In the genomic region with DNA sequence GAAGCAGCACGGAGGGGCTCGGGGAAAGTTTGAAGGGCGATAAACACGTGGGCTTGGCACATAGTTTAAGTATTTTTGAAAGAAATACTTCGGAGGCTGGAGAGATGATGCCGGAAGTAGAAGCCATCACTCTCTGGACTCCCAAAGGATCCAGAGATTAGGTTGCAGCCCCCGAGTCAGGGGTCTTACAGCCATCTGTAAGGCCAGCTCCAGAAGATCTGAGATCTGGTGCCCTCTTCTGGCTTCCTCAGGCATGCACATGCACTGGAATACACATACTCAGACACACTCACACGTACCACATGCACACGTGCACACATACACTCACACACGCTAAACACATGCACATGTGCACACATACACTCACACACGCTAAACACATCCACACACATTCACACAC, we compare ENCODE assay signal across 21 mouse cellular contexts.
DNase-seq lines count a peak whose midpoint lies in the region; ATAC-seq and TF ChIP-seq lines count a peak whose summit lies in the region.
"Had no signal": no experiment of that assay in that cellular context is flagged by ENCODE, and none has a peak within 500 bp of the region (broad histone marks: within the 10 kb centered on the region; RNA-seq: fewer than 3 reads in every experiment).

No protein-coding gene starts in this region.

- TF ChIP-seq EP300 in stomach, postnatal 0 days (optimal IDR thresholded peaks at IDR 0.05): no peak

- H3K9ac ChIP-seq in forebrain, postnatal 0 days: no peak overlapping the region
- H3K9ac ChIP-seq in midbrain, postnatal 0 days (replicated peaks; ENCODE audit: low read length, poor library complexity, severe bottlenecking): no peak overlapping the region
- no peak overlapping the region for H3K9ac ChIP-seq in midbrain, embryonic 13.5 days (replicated peaks)
- no peak overlapping the region for H3K9ac ChIP-seq in stomach, postnatal 0 days (ENCODE audit: low read length)
- H3K9ac ChIP-seq: heart, embryonic 13.5 days; hindbrain, embryonic 15.5 days had no signal

- DNase-seq in forebrain, postnatal 0 days: no peak
- DNase-seq in forebrain, embryonic 10.5 days (ENCODE audit: extremely low spot score, low spot score): no peak
- DNase-seq in layer of hippocampus, adult 2 months (ENCODE audit: low spot score in 2 of 2): no peak
- DNase-seq in layer of hippocampus, adult 18-20 months (ENCODE audit: low spot score in 2 of 2): no peak
- no peak for DNase-seq in midbrain, postnatal 0 days (ENCODE audit: low spot score)
- DNase-seq in stomach, postnatal 0 days (ENCODE audit: low spot score): no peak
- DNase-seq in embryo, embryonic 10 days (ENCODE audit: low spot score): no peak
- DNase-seq: adrenal gland, adult 2 months; adrenal gland, postnatal 25 days; B cell, adult 2 months; cerebellum, adult 18-20 months; cerebellum, adult 9-11 months; cerebellum, postnatal 36 days; gastrocnemius, postnatal 10 days; heart, postnatal 36 days had no signal

- H3K9me3 ChIP-seq in forebrain, postnatal 0 days (ENCODE audit: low read length): no peaks in the 10 kb centered on the region
- H3K9me3 ChIP-seq in forebrain, embryonic 10.5 days: peaks cover 22% of the 10 kb centered on the region
- H3K9me3 ChIP-seq in midbrain, postnatal 0 days (ENCODE audit: low read length): no peaks in the 10 kb centered on the region
- 0 out of 2 replicates have a peak, but pooled peaks cover 3% of the 10 kb centered on the region for H3K9me3 ChIP-seq in midbrain, embryonic 13.5 days
- no peaks in the 10 kb centered on the region for H3K9me3 ChIP-seq in stomach, postnatal 0 days (ENCODE audit: control insufficient read depth, low read length)
- H3K9me3 ChIP-seq: hindbrain, embryonic 15.5 days had no signal

- H3K4me1 ChIP-seq in forebrain, postnatal 0 days (ENCODE audit: insufficient read depth): no peaks in the 10 kb centered on the region
- H3K4me1 ChIP-seq in forebrain, embryonic 10.5 days: peaks cover 27% of the 10 kb centered on the region
- H3K4me1 ChIP-seq in midbrain, postnatal 0 days (ENCODE audit: insufficient read depth, low read length): peaks cover 10% of the 10 kb centered on the region; the same call in 1 of the 2 replicates
- peaks cover 19% of the 10 kb centered on the region for H3K4me1 ChIP-seq in midbrain, embryonic 13.5 days (replicated peaks)
- no peaks in the 10 kb centered on the region for H3K4me1 ChIP-seq in stomach, postnatal 0 days (replicated peaks; ENCODE audit: control insufficient read depth, insufficient read depth)

- H3K27me3 ChIP-seq in forebrain, postnatal 0 days (ENCODE audit: insufficient read depth, low read length): no peaks in the 10 kb centered on the region
- no peaks in the 10 kb centered on the region for H3K27me3 ChIP-seq in forebrain, embryonic 10.5 days (ENCODE audit: poor library complexity, severe bottlenecking)
- H3K27me3 ChIP-seq in midbrain, postnatal 0 days (ENCODE audit: insufficient read depth, low read length): no peaks in the 10 kb centered on the region
- H3K27me3 ChIP-seq in midbrain, embryonic 13.5 days: no peaks in the 10 kb centered on the region
- H3K27me3 ChIP-seq in stomach, postnatal 0 days (ENCODE audit: control insufficient read depth, insufficient read depth, low read length): no peaks in the 10 kb centered on the region
- H3K27me3 ChIP-seq: heart, embryonic 13.5 days; hindbrain, embryonic 15.5 days had no signal

- no peak overlapping the region for H3K4me2 ChIP-seq in forebrain, postnatal 0 days (ENCODE audit: low read depth)
- H3K4me2 ChIP-seq in midbrain, postnatal 0 days (ENCODE audit: low read depth, low read length, poor library complexity, severe bottlenecking): no peak overlapping the region
- H3K4me2 ChIP-seq in midbrain, embryonic 13.5 days (replicated peaks): no peak overlapping the region
- no peak overlapping the region for H3K4me2 ChIP-seq in stomach, postnatal 0 days (replicated peaks; ENCODE audit: low read depth)
- H3K4me2 ChIP-seq: heart, embryonic 13.5 days; hindbrain, embryonic 15.5 days had no signal

- TF ChIP-seq CTCF in forebrain, postnatal 0 days (IDR thresholded peaks at IDR 0.05; ENCODE audit: low read depth): peak; percentile 15; the same call in 1 of the 2 replicates
- 0 out of 2 replicates have a peak, but pooled peaks have one; percentile 10 for TF ChIP-seq CTCF in layer of hippocampus, adult 2 months (conservative IDR thresholded peaks at IDR 0.05)
- TF ChIP-seq CTCF in midbrain, postnatal 0 days (IDR thresholded peaks at IDR 0.05): peak; percentile 38
- TF ChIP-seq CTCF in stomach, postnatal 0 days (IDR thresholded peaks at IDR 0.05; ENCODE audit: low read depth): peak; percentile 29

- H3K4me3 ChIP-seq in forebrain, postnatal 0 days (ENCODE audit: low read depth, low read length): no peak overlapping the region
- H3K4me3 ChIP-seq in forebrain, embryonic 10.5 days: no peak overlapping the region
- no peak overlapping the region for H3K4me3 ChIP-seq in layer of hippocampus, adult 2 months
- H3K4me3 ChIP-seq in midbrain, postnatal 0 days (ENCODE audit: low read depth, low read length): no peak overlapping the region
- no peak overlapping the region for H3K4me3 ChIP-seq in midbrain, embryonic 13.5 days (replicated peaks)
- no peak overlapping the region for H3K4me3 ChIP-seq in stomach, postnatal 0 days (ENCODE audit: low read depth, low read length)
- H3K4me3 ChIP-seq: embryonic facial prominence, embryonic 10.5 days; heart, embryonic 13.5 days; hindbrain, embryonic 15.5 days had no signal

- no peak overlapping the region for H3K27ac ChIP-seq in forebrain, postnatal 0 days (ENCODE audit: low read depth, low read length)
- no peak overlapping the region for H3K27ac ChIP-seq in forebrain, embryonic 10.5 days
- H3K27ac ChIP-seq in layer of hippocampus, adult 2 months: no peak overlapping the region
- H3K27ac ChIP-seq in midbrain, postnatal 0 days (ENCODE audit: low read depth, low read length): no peak overlapping the region
- H3K27ac ChIP-seq in midbrain, embryonic 13.5 days: no peak overlapping the region
- no peak overlapping the region for H3K27ac ChIP-seq in stomach, postnatal 0 days (replicated peaks)
- H3K27ac ChIP-seq: embryonic facial prominence, embryonic 10.5 days; heart, embryonic 13.5 days; hindbrain, embryonic 15.5 days had no signal

- no peaks in the 10 kb centered on the region for H3K36me3 ChIP-seq in forebrain, postnatal 0 days (ENCODE audit: insufficient read depth)
- H3K36me3 ChIP-seq in forebrain, embryonic 10.5 days (replicated peaks): no peaks in the 10 kb centered on the region
- no peaks in the 10 kb centered on the region for H3K36me3 ChIP-seq in midbrain, postnatal 0 days (ENCODE audit: insufficient read depth, low read length)
- H3K36me3 ChIP-seq in midbrain, embryonic 13.5 days: 0 out of 2 replicates have a peak, but pooled peaks cover 3% of the 10 kb centered on the region
- H3K36me3 ChIP-seq in stomach, postnatal 0 days (ENCODE audit: control insufficient read depth, insufficient read depth, low read length): no peaks in the 10 kb centered on the region
- H3K36me3 ChIP-seq: embryonic facial prominence, embryonic 10.5 days; heart, embryonic 13.5 days; hindbrain, embryonic 15.5 days had no signal

- ATAC-seq in forebrain, postnatal 0 days: no peak
- no peak for ATAC-seq in midbrain, postnatal 0 days (ENCODE audit: low FRiP score)
- ATAC-seq in midbrain, embryonic 13.5 days: no peak
- no peak for ATAC-seq in stomach, postnatal 0 days (ENCODE audit: low FRiP score, low TSS enrichment)
- ATAC-seq: CD4-positive, CD25-positive, alpha-beta regulatory T cell, adult 4 months; forebrain, embryonic 14.5 days had no signal

- WGBS in forebrain, postnatal 0 days: 96% methylated on average over 11 of the region's 11 CpGs
- 90% methylated on average over 11 of the region's 11 CpGs for WGBS in forebrain, embryonic 10.5 days
- 93% methylated on average over 11 of the region's 11 CpGs for WGBS in midbrain, postnatal 0 days
- 93% methylated on average over 11 of the region's 11 CpGs for WGBS in midbrain, embryonic 13.5 days
- WGBS in stomach, postnatal 0 days: 91% methylated on average over 11 of the region's 11 CpGs
